Mouse (Mus musculus) CH12.LX (cell line): ENCODE data around the gene Il17rc. TPM values are rescaled to one million over a fixed set of nuclear protein-coding genes. Genes with fewer than 3 reads are reported as not detected.

Experiments used
- DNase-seq: peaks from one replicate; pipeline ENCODE4 v3.0.0-alpha.2; 2013; ENCODE audit errors: extremely low read depth
- H3K27ac ChIP-seq: 2 replicates; pipeline ENCODE4 v1.5.1; 2012; ENCODE audit warnings: low read depth, mild to moderate bottlenecking, control low read depth, moderate library complexity; ENCODE audit not compliant: insufficient read depth
- H3K27me3 ChIP-seq: replicated peaks from 2 replicates; pipeline ENCODE3; 2012; ENCODE audit warnings: inconsistent platforms
- H3K36me3 ChIP-seq, 2 experiments: replicated peaks in 1 of 2; 2 replicates each; pipeline versions ENCODE3 to v1.6.1; 2012; ENCODE audit warnings: inconsistent platforms in 1 of 2, low read length in 1 of 2, mild to moderate bottlenecking in 1 of 2, mixed read lengths in 1 of 2, moderate library complexity in 1 of 2; ENCODE audit not compliant: control insufficient read depth in 1 of 2, insufficient read depth in 1 of 2
- H3K4me1 ChIP-seq, 2 experiments: 2 replicates each; pipeline ENCODE4 v1.6.1; 2012; ENCODE audit warnings: inconsistent platforms in 1 of 2, moderate library complexity in 1 of 2; ENCODE audit not compliant: insufficient read depth in 2 of 2, control insufficient read depth in 1 of 2
- H3K4me2 ChIP-seq: 2 replicates; pipeline ENCODE4 v1.6.1; 2012; ENCODE audit warnings: low read depth, mild to moderate bottlenecking, control low read depth; ENCODE audit not compliant: poor library complexity, insufficient read depth, severe bottlenecking
- H3K4me3 ChIP-seq, 3 experiments: fragments of 150-350 bp in 1 of 3; sonication (generic) in 1 of 3; replicated peaks in 1 of 3; 2 replicates each; pipeline versions ENCODE3 to v1.5.1; 2011 to 2012; ENCODE audit warnings: low read depth in 2 of 3, low read length in 2 of 3, mild to moderate bottlenecking in 2 of 3, moderate library complexity in 2 of 3, control low read depth in 1 of 3, improper control_type of control experiment in 1 of 3, inconsistent platforms in 1 of 3, mixed read lengths in 1 of 3; ENCODE audit not compliant: poor library complexity in 1 of 3
- H3K79me2 ChIP-seq: replicated peaks from 2 replicates; pipeline ENCODE4 v1.6.1; 2012; ENCODE audit warnings: mild to moderate bottlenecking, moderate library complexity; ENCODE audit not compliant: control insufficient read depth, poor library complexity, insufficient read depth, severe bottlenecking; ENCODE audit errors: extremely low read depth
- H3K9ac ChIP-seq: 2 replicates; pipeline ENCODE4 v1.6.1; 2012; ENCODE audit warnings: low read depth, mild to moderate bottlenecking, control low read depth, moderate library complexity; ENCODE audit not compliant: insufficient read depth
- H3K9me3 ChIP-seq: replicated peaks from 2 replicates; pipeline ENCODE3; 2012; ENCODE audit warnings: low read length, inconsistent platforms, mixed read lengths
- BHLHE40 ChIP-seq: IDR thresholded peaks from 2 replicates; pipeline ENCODE4 v1.6.1; 2011; ENCODE audit warnings: mild to moderate bottlenecking, low read depth, low read length, improper control_type of control experiment
- CHD1 ChIP-seq: IDR thresholded peaks from 2 replicates; pipeline ENCODE4 v1.6.1; 2012; ENCODE audit warnings: low read depth, low read length, improper control_type of control experiment, inconsistent platforms
- CHD2 ChIP-seq: IDR thresholded peaks from 2 replicates; pipeline ENCODE4 v1.6.1; 2011; ENCODE audit warnings: low read length, improper control_type of control experiment
- CTCF ChIP-seq, 2 experiments: IDR thresholded peaks in 1 of 2; conservative IDR thresholded peaks in 1 of 2; 2 replicates each; pipeline ENCODE4 v1.5.1; 2011 to 2012; ENCODE audit warnings: low read depth in 2 of 2, low read length in 2 of 2, improper control_type of control experiment in 1 of 2, inconsistent platforms in 1 of 2, mild to moderate bottlenecking in 1 of 2, moderate library complexity in 1 of 2
- E2F4 ChIP-seq: IDR thresholded peaks from 2 replicates; pipeline ENCODE4 v1.6.1; 2011; ENCODE audit warnings: low read depth, low read length, improper control_type of control experiment; ENCODE audit not compliant: insufficient replicate concordance
- ELF1 ChIP-seq: IDR thresholded peaks from 2 replicates; pipeline ENCODE4 v1.6.1; 2014; ENCODE audit warnings: low read depth, mild to moderate bottlenecking, inconsistent platforms, low read length, improper control_type of control experiment
- EP300 ChIP-seq: IDR thresholded peaks from 2 replicates; pipeline ENCODE4 v1.6.1; 2011; ENCODE audit warnings: low read length, improper control_type of control experiment
- ETS1 ChIP-seq: conservative IDR thresholded peaks from 2 replicates; pipeline ENCODE4 v1.6.1; 2012; ENCODE audit warnings: low read depth, mild to moderate bottlenecking, inconsistent platforms, low read length, improper control_type of control experiment, moderate library complexity
- GABPA ChIP-seq: IDR thresholded peaks from 2 replicates; pipeline ENCODE4 v1.6.1; 2012; ENCODE audit warnings: low read depth, low read length, improper control_type of control experiment, inconsistent platforms; ENCODE audit not compliant: insufficient replicate concordance
- HCFC1 ChIP-seq: IDR thresholded peaks from 2 replicates; pipeline ENCODE4 v1.6.1; 2012; ENCODE audit warnings: low read depth, mild to moderate bottlenecking, inconsistent platforms, low read length, improper control_type of control experiment
- IRF4 ChIP-seq: IDR thresholded peaks from 2 replicates; pipeline ENCODE4 v1.6.1; 2014; ENCODE audit warnings: low read depth, mild to moderate bottlenecking, inconsistent platforms, low read length, improper control_type of control experiment
- JUN ChIP-seq: IDR thresholded peaks from 2 replicates; pipeline ENCODE4 v1.6.1; 2011; ENCODE audit warnings: low read depth, mild to moderate bottlenecking, low read length, improper control_type of control experiment, moderate library complexity; ENCODE audit not compliant: insufficient read depth
- JUND ChIP-seq: conservative IDR thresholded peaks from 2 replicates; pipeline ENCODE4 v1.6.1; 2011; ENCODE audit warnings: low read depth, low read length, improper control_type of control experiment
- KAT2A ChIP-seq: IDR thresholded peaks from 2 replicates; pipeline ENCODE4 v1.6.1; 2012; ENCODE audit warnings: low read length, improper control_type of control experiment, inconsistent platforms; ENCODE audit not compliant: insufficient replicate concordance
- MAFK ChIP-seq: IDR thresholded peaks from 2 replicates; pipeline ENCODE4 v1.6.1; 2011; ENCODE audit warnings: low read length, improper control_type of control experiment; ENCODE audit not compliant: insufficient replicate concordance
- MAX ChIP-seq: IDR thresholded peaks from 2 replicates; pipeline ENCODE4 v1.6.1; 2011; ENCODE audit warnings: low read length, improper control_type of control experiment
- MAZ ChIP-seq: IDR thresholded peaks from 2 replicates; pipeline ENCODE4 v1.6.1; 2012; ENCODE audit warnings: low read depth, mild to moderate bottlenecking, inconsistent platforms, low read length, improper control_type of control experiment, moderate library complexity
- MEF2A ChIP-seq: IDR thresholded peaks from 2 replicates; pipeline ENCODE4 v1.6.1; 2014; ENCODE audit warnings: low read depth, mild to moderate bottlenecking, inconsistent platforms, low read length, improper control_type of control experiment, borderline replicate concordance
- MXI1 ChIP-seq: IDR thresholded peaks from 2 replicates; pipeline ENCODE4 v1.6.1; 2011; ENCODE audit warnings: mild to moderate bottlenecking, low read depth, low read length, improper control_type of control experiment
- MYC ChIP-seq: IDR thresholded peaks from 2 replicates; pipeline ENCODE4 v1.6.1; 2011; ENCODE audit warnings: low read depth, mild to moderate bottlenecking, improper control_type of control experiment, low read length
- NELFE ChIP-seq: IDR thresholded peaks from 2 replicates; pipeline ENCODE4 v1.6.1; 2011; ENCODE audit warnings: low read depth, low read length, improper control_type of control experiment
- NRF1 ChIP-seq: IDR thresholded peaks from 2 replicates; pipeline ENCODE4 v1.6.1; 2014; ENCODE audit warnings: low read depth, mild to moderate bottlenecking, inconsistent platforms, low read length, improper control_type of control experiment, moderate library complexity
- PAX5 ChIP-seq: IDR thresholded peaks from 2 replicates; pipeline ENCODE4 v1.6.1; 2012; ENCODE audit warnings: low read length, inconsistent platforms, mixed read lengths
- POLR2A ChIP-seq: IDR thresholded peaks from 2 replicates; pipeline ENCODE4 v1.6.1; 2011; ENCODE audit warnings: low read depth, mild to moderate bottlenecking, improper control_type of control experiment, low read length
- POLR2AphosphoS2 ChIP-seq: IDR thresholded peaks from 2 replicates; pipeline ENCODE4 v1.6.1; 2011; ENCODE audit warnings: low read depth, low read length, improper control_type of control experiment
- RAD21 ChIP-seq: IDR thresholded peaks from 2 replicates; pipeline ENCODE4 v1.6.1; 2011; ENCODE audit warnings: low read depth, mild to moderate bottlenecking, low read length, improper control_type of control experiment, moderate library complexity
- RCOR1 ChIP-seq: conservative IDR thresholded peaks from 2 replicates; pipeline ENCODE4 v1.6.1; 2012; ENCODE audit warnings: low read depth, mild to moderate bottlenecking, inconsistent platforms, low read length, improper control_type of control experiment
- SIN3A ChIP-seq: IDR thresholded peaks from 2 replicates; pipeline ENCODE4 v1.6.1; 2012; ENCODE audit warnings: low read length, improper control_type of control experiment, inconsistent platforms
- SMC3 ChIP-seq: IDR thresholded peaks from 2 replicates; pipeline ENCODE4 v1.6.1; 2011; ENCODE audit warnings: low read depth, low read length, improper control_type of control experiment
- TBP ChIP-seq: conservative IDR thresholded peaks from 2 replicates; pipeline ENCODE4 v1.6.1; 2011; ENCODE audit warnings: low read depth, low read length, improper control_type of control experiment
- TCF12 ChIP-seq: IDR thresholded peaks from 2 replicates; pipeline ENCODE4 v1.6.1; 2014; ENCODE audit warnings: low read depth, mild to moderate bottlenecking, inconsistent platforms, low read length, improper control_type of control experiment
- UBTF ChIP-seq: IDR thresholded peaks from 2 replicates; pipeline ENCODE4 v1.6.1; 2012; ENCODE audit warnings: low read depth, mild to moderate bottlenecking, inconsistent platforms, low read length, improper control_type of control experiment, moderate library complexity
- USF1 ChIP-seq: IDR thresholded peaks from 2 replicates; pipeline ENCODE4 v1.6.1; 2014; ENCODE audit warnings: low read depth, mild to moderate bottlenecking, inconsistent platforms, low read length, improper control_type of control experiment
- USF2 ChIP-seq: conservative IDR thresholded peaks from 2 replicates; pipeline ENCODE4 v1.6.1; 2011; ENCODE audit warnings: low read depth, low read length, improper control_type of control experiment
- ZC3H11A ChIP-seq: IDR thresholded peaks from 2 replicates; pipeline ENCODE4 v1.6.1; 2012; ENCODE audit warnings: low read depth, mild to moderate bottlenecking, inconsistent platforms, low read length, improper control_type of control experiment
- ZKSCAN1 ChIP-seq: IDR thresholded peaks from 2 replicates; pipeline ENCODE4 v1.6.1; 2012; ENCODE audit warnings: low read depth, inconsistent platforms, low read length, improper control_type of control experiment, borderline replicate concordance
- ZMIZ1 ChIP-seq: IDR thresholded peaks from 2 replicates; pipeline ENCODE4 v1.6.1; 2012; ENCODE audit warnings: low read depth, mild to moderate bottlenecking, inconsistent platforms, low read length, improper control_type of control experiment
- ZNF384 ChIP-seq: IDR thresholded peaks from 2 replicates; pipeline ENCODE4 v1.6.1; 2012; ENCODE audit warnings: low read depth, low read length, improper control_type of control experiment, inconsistent platforms
- dilution Hi-C: fragments of 300-500 bp; cut with MboI; formaldehyde crosslinking; loops from 2 replicates; pipeline ENCODE4 v1.14.3; 2020; ENCODE audit warnings: low sequenced_read_pairs; ENCODE audit not compliant: extremely low pct_unique_long_range_greater_than_20kb, extremely low pct_ligation_motif_present
- in situ Hi-C: fragments of 300-500 bp; cut with MboI; formaldehyde crosslinking; loops from 3 replicates; pipeline ENCODE4 v1.14.3; 2019; ENCODE audit warnings: low sequenced_read_pairs, low pct_ligation_motif_present, low pct_unique_long_range_greater_than_20kb, mixed read lengths
- polyA plus RNA-seq: library from polyadenylated mRNA; unstranded; fragments of >175 nt; gene quantifications from 2 replicates; pipeline ENCODE4 v1.2.1, GENCODE M21; 2012; ENCODE audit warnings: low read depth; ENCODE audit not compliant: insufficient read length
- total RNA-seq, 2 experiments: library from RNA; depleted of rRNA; stranded (reverse); fragments of 300-350 nt in 1 of 2; fragments of >200 nt in 1 of 2; gene quantifications; 2 replicates each; pipeline ENCODE4 v1.2.3; 2012 to 2014

Gene Il17rc
- total and polyA plus RNA-seq, 3 experiments = not detected

GRCm38 (mm10) chr6:113530932-113531839 lies 60.0 kb downstream of the Il17rc start, which contains the start of the genes Emc3 and Fancd2:
Gene Emc3, minus strand, starts transcription at chr6:113531652.
Gene Fancd2, plus strand, starts transcription at chr6:113531682.
- H3K9ac ChIP-seq = peak within 1 kb of the TSS; percentile 78
- in situ Hi-C loops = no loop called here
- H3K4me3 ChIP-seq = peak within 1 kb of the TSS; percentile 90 to 100 (median 95)
- peak within 1 kb of the TSS; percentile 85 for H3K4me2 ChIP-seq
- H3K27me3 ChIP-seq = no peaks in the 10 kb centered on the region
- H3K9me3 ChIP-seq = no peaks in the 10 kb centered on the region
- peaks cover 4 to 34% of the 10 kb centered on the region in 2 experiments for H3K4me1 ChIP-seq
- H3K27ac ChIP-seq = peak within 1 kb of the TSS; percentile 18; the same call in 1 of the 2 replicates
- TF ChIP-seq HCFC1 = peak; percentile 93
- peak; percentile 80 for TF ChIP-seq NELFE
- peak; percentile 82 for TF ChIP-seq MEF2A
- TF ChIP-seq CTCF (conservative IDR thresholded peaks at IDR 0.05 in 1 of 2, IDR thresholded peaks at IDR 0.05 in 1 of 2; ENCODE audit: low read depth in 2 of 2, low read length in 2 of 2) = no peak
- peak; percentile 67; the same call in 1 of the 2 replicates for TF ChIP-seq POLR2AphosphoS2
- TF ChIP-seq ZNF384 = peak; percentile 35; the same call in 1 of the 2 replicates
- TF ChIP-seq MAX = peak; percentile 89
- TF ChIP-seq JUN = no peak
- no peak for TF ChIP-seq MAFK
- peak; percentile 87 for TF ChIP-seq TCF12
- TF ChIP-seq EP300 = no peak
- peak; percentile 76; the same call in 1 of the 2 replicates for TF ChIP-seq IRF4
- TF ChIP-seq MYC = peak; percentile 80
- TF ChIP-seq MAZ = no peak
- no peak for TF ChIP-seq RCOR1
- no peak for TF ChIP-seq UBTF
- TF ChIP-seq MXI1 = peak; percentile 96
- TF ChIP-seq KAT2A = peak; percentile 94
- TF ChIP-seq USF1 = no peak
- peak; percentile 45 for TF ChIP-seq NRF1
- TF ChIP-seq ETS1 = peak; percentile 63
- no peak for TF ChIP-seq CHD1
- peak; percentile 98 for TF ChIP-seq E2F4
- no peak for TF ChIP-seq JUND
- TF ChIP-seq ZC3H11A = no peak
- TF ChIP-seq RAD21 = no peak
- TF ChIP-seq ZMIZ1 = peak; percentile 48; the same call in 1 of the 2 replicates
- peak; percentile 100 for TF ChIP-seq SIN3A
- no peak for TF ChIP-seq BHLHE40
- no peak; the same call in 1 of the 2 replicates for TF ChIP-seq ZKSCAN1
- TF ChIP-seq PAX5 = no peak
- peak; percentile 98 for TF ChIP-seq ELF1
- TF ChIP-seq SMC3 = no peak
- TF ChIP-seq TBP = peak; percentile 80
- no peak for TF ChIP-seq USF2
- no peak for TF ChIP-seq CHD2
- TF ChIP-seq GABPA = peak; percentile 82
- peak; percentile 88 for TF ChIP-seq POLR2A
- TF ChIP-seq, all 38 proteins: peak for 20
- H3K79me2 ChIP-seq = peaks cover 51% of the 10 kb centered on the region
- peak; percentile 86 for DNase-seq
- H3K36me3 ChIP-seq = peaks cover 18 to 46% of the 10 kb centered on the region in 2 experiments
- dilution Hi-C loops = no loop called here
